ENCODE assay signal across 8 mouse cellular contexts in genomic region chr15:79108421-79109320, GRCm38 (mm10). TPM values are rescaled to one million over a fixed set of nuclear protein-coding genes. Genes with fewer than 3 reads are reported as not detected.
DNase-seq lines count a peak whose midpoint lies in the region; ATAC-seq lines count a peak whose summit lies in the region.

Gene Micall1, plus strand, starts transcription at chr15:79108898.

- DNase-seq in embryo, embryonic 10.5 days (ENCODE audit: low spot score) = peak; percentile 77
- DNase-seq in gonadal fat pad, adult 2 months (ENCODE audit: low read depth) = no peak
- DNase-seq in limb, embryonic 10.5 days (ENCODE audit: low spot score) = peak; percentile 84
- peak; percentile 95 for DNase-seq in midbrain, embryonic 11.5 days (ENCODE audit: low spot score, missing footprints)
- DNase-seq in spleen, postnatal 14 days (ENCODE audit: low spot score in 2 of 2) = peak; percentile 43 to 64

- peak within 1 kb of the TSS; percentile 94 for H3K4me2 ChIP-seq in intestine, embryonic 15.5 days (replicated peaks)
- peak within 1 kb of the TSS; percentile 99 for H3K4me2 ChIP-seq in midbrain, embryonic 11.5 days

- no peaks in the 10 kb centered on the region for H3K9me3 ChIP-seq in erythroblast, embryonic 14.5 days (ENCODE audit: control insufficient read depth, low read length)
- no peaks in the 10 kb centered on the region for H3K9me3 ChIP-seq in intestine, embryonic 15.5 days
- H3K9me3 ChIP-seq in limb, embryonic 10.5 days (replicated peaks) = no peaks in the 10 kb centered on the region
- H3K9me3 ChIP-seq in midbrain, embryonic 11.5 days (ENCODE audit: control insufficient read depth, low read length) = no peaks in the 10 kb centered on the region

- peaks cover 47% of the 10 kb centered on the region for H3K4me1 ChIP-seq in erythroblast, embryonic 14.5 days (ENCODE audit: control insufficient read depth)
- H3K4me1 ChIP-seq in intestine, embryonic 15.5 days (replicated peaks) = peaks cover 32% of the 10 kb centered on the region
- H3K4me1 ChIP-seq in limb, embryonic 10.5 days = peaks cover 47% of the 10 kb centered on the region
- H3K4me1 ChIP-seq in midbrain, embryonic 11.5 days (ENCODE audit: control insufficient read depth, insufficient read depth, low read length) = peaks cover 15% of the 10 kb centered on the region

- H3K36me3 ChIP-seq in erythroblast, embryonic 14.5 days (ENCODE audit: control insufficient read depth) = peaks cover 4% of the 10 kb centered on the region; the same call in 1 of the 2 replicates
- H3K36me3 ChIP-seq in intestine, embryonic 15.5 days = 0 out of 2 replicates have a peak, but pooled peaks cover 3% of the 10 kb centered on the region
- peaks cover 19% of the 10 kb centered on the region for H3K36me3 ChIP-seq in limb, embryonic 10.5 days
- no peaks in the 10 kb centered on the region for H3K36me3 ChIP-seq in midbrain, embryonic 11.5 days (ENCODE audit: control insufficient read depth, insufficient read depth, low read length)

- H3K4me3 ChIP-seq in erythroblast, embryonic 14.5 days (replicated peaks) = peak within 1 kb of the TSS; percentile 75
- H3K4me3 ChIP-seq in intestine, embryonic 15.5 days (replicated peaks) = peak within 1 kb of the TSS; percentile 94
- peak within 1 kb of the TSS; percentile 98 for H3K4me3 ChIP-seq in limb, embryonic 10.5 days
- peak within 1 kb of the TSS; percentile 82 for H3K4me3 ChIP-seq in midbrain, embryonic 11.5 days (ENCODE audit: low read depth, low read length)

- WGBS in intestine, embryonic 15.5 days = 2% methylated on average over 52 of the region's 85 CpGs
- WGBS in limb, embryonic 10.5 days = 1% methylated on average over 83 of the region's 85 CpGs
- under 1% methylated on average over 54 of the region's 85 CpGs for WGBS in midbrain, embryonic 11.5 days

- H3K9ac ChIP-seq in intestine, embryonic 15.5 days = peak within 1 kb of the TSS; percentile 87
- peak within 1 kb of the TSS; percentile 90 for H3K9ac ChIP-seq in midbrain, embryonic 11.5 days (ENCODE audit: low read length)

- peaks cover 30% of the 10 kb centered on the region for H3K27me3 ChIP-seq in erythroblast, embryonic 14.5 days (ENCODE audit: control insufficient read depth)
- no peaks in the 10 kb centered on the region for H3K27me3 ChIP-seq in intestine, embryonic 15.5 days (replicated peaks)
- peaks cover 14% of the 10 kb centered on the region for H3K27me3 ChIP-seq in limb, embryonic 10.5 days (ENCODE audit: low read depth, poor library complexity, severe bottlenecking)
- H3K27me3 ChIP-seq in midbrain, embryonic 11.5 days (ENCODE audit: control insufficient read depth, insufficient read depth, low read length) = peaks cover 2% of the 10 kb centered on the region; the same call in 1 of the 2 replicates

- peak within 1 kb of the TSS; percentile 84 for H3K27ac ChIP-seq in intestine, embryonic 15.5 days
- H3K27ac ChIP-seq in limb, embryonic 10.5 days = peak within 1 kb of the TSS; percentile 97
- peak within 1 kb of the TSS; percentile 40; the same call in 1 of the 2 replicates for H3K27ac ChIP-seq in midbrain, embryonic 11.5 days (ENCODE audit: low read depth, low read length)

- ATAC-seq in erythroblast, adult 5-6 weeks (replicated peaks; ENCODE audit: low FRiP score, poor library complexity, severe bottlenecking) = no peak
- ATAC-seq in intestine, embryonic 15.5 days = peak; percentile 89
- peak; percentile 89 for ATAC-seq in midbrain, embryonic 11.5 days (ENCODE audit: low FRiP score)

RNA-seq across cellular contexts. Expression of gene Micall1, which starts in this region (rescaled TPM):
- 0.05 and 0.09 TPM in 2 replicates for polyA plus RNA-seq in erythroblast, embryonic 14.5 days (2012)
- total RNA-seq in erythroblast, adult 5-6 weeks (2015; ENCODE audit: low replicate concordance) = 0.77 and 1.9 TPM in 2 replicates
- 0.68 and 0.98 TPM in 2 replicates for total RNA-seq in erythroblast, adult 5-6 weeks (2017; ENCODE audit: low replicate concordance)
- 25.2 and 28.3 TPM in 2 replicates for polyA plus RNA-seq in gonadal fat pad, adult 2 months (2012; rRNA removed)
- polyA plus RNA-seq in intestine, embryonic 15.5 days (2015; fragmentation: Nextera tagmentation; extraction: Ambion mirVana) = 8.3 TPM in 2 replicates
- polyA plus RNA-seq in limb, embryonic 10.5 days (2016; fragmentation: Nextera tagmentation; extraction: Ambion mirVana) = 6.8 and 9.7 TPM in 2 replicates
- 5.2 and 5.4 TPM in 2 replicates for polyA plus RNA-seq in midbrain, embryonic 11.5 days (2014; fragmentation: Nextera tagmentation; extraction: Ambion mirVana)

Comparison
In these comparisons a context has a peak if more than half of its experiments do, and no peak if none do; other contexts are left out.
1. H3K27ac ChIP-seq: peak in every context shown above with its lines; median percentile 97 in limb, embryonic 10.5 days; 84 in intestine, embryonic 15.5 days; 40 in midbrain, embryonic 11.5 days.